Mouse (Mus musculus): Measurements from ENCODE around the gene Svs6. TPM values are rescaled to one million over a fixed set of nuclear protein-coding genes. Genes with fewer than 3 reads are reported as not detected.
A peak's percentile ranks its signal among the peaks of the same experiment; 100 is the strongest.

The Svs6 gene
- polyA plus RNA-seq, 1 experiment from 2014 or later: not detected

- CTCF ChIA-PET: interaction anchor here (3.2 kb wide), 1 partner anchor 36 kb away, joined by 11 read pairs; the partner anchor contains the start of gene Slpi
- H3K27me3 ChIP-seq: no peaks in the 10 kb centered on the region
- POLR2A ChIA-PET: no interaction called here
- ATAC-seq (no peak), DNase-seq (ENCODE audit: low read depth, low spot score) (no peak)
- TF ChIP-seq CTCF (IDR thresholded peaks at IDR 0.05): no peak
- in situ Hi-C loops (cut with MboI; ENCODE audit: low pct_unique_long_range_greater_than_20kb): loop anchor here (5.0 kb wide), 1 partner anchor 34 kb away; the partner anchor contains the start of gene Slpi
Observed at GRCm38 (mm10) chr2:164353356-164353755, 36.8 kb downstream of the Svs6 start.

- no peak for TF ChIP-seq CTCF (IDR thresholded peaks at IDR 0.05)
Observed at GRCm38 (mm10) chr2:164356177-164356967, 39.8 kb downstream of the Svs6 start.

GRCm38 (mm10) chr2:164358373-164358772 lies 41.8 kb downstream of the Svs6 start:
- ChIA-PET CTCF (interaction anchor here (1.4 kb wide), 1 partner anchor 31 kb away, joined by 7 read pairs; the partner anchor contains the start of gene Slpi), POLR2A (no interaction called here)
- in situ Hi-C loops (cut with MboI; ENCODE audit: low pct_unique_long_range_greater_than_20kb): no loop called here
- DNase-seq (ENCODE audit: low read depth, low spot score): no peak
- no peaks in the 10 kb centered on the region for H3K27me3 ChIP-seq
- peak; percentile 61 for TF ChIP-seq CTCF (IDR thresholded peaks at IDR 0.05)
- no peak for ATAC-seq

More at GRCm38 (mm10) chr2:164356177-164356967, 39.8 kb downstream of the Svs6 start:
- H3K27me3 ChIP-seq: no peaks in the 10 kb centered on the region
- ATAC-seq (peak; percentile 37), DNase-seq (ENCODE audit: low read depth, low spot score) (peak; percentile 49)
- CTCF ChIA-PET: interaction anchor here (1.5 to 3.2 kb wide), 3 partner anchors 28 to 33 kb away, joined by 3 to 11 read pairs (median 4); partner anchors contain the start of gene Slpi
- POLR2A ChIA-PET: no interaction called here
- in situ Hi-C loops (cut with MboI; ENCODE audit: low pct_unique_long_range_greater_than_20kb): no loop called here

- POLR2A ChIA-PET: no interaction called here
- no peak for TF ChIP-seq CTCF (IDR thresholded peaks at IDR 0.05)
- H3K27me3 ChIP-seq: no peaks in the 10 kb centered on the region
- peak; percentile 84 for DNase-seq (ENCODE audit: low read depth, low spot score)
- CTCF ChIA-PET: interaction anchor here (0.7 to 1.6 kb wide), 2 partner anchors 28 to 51 kb away, joined by 3 to 5 read pairs; no protein-coding TSS in a partner anchor
- peak; percentile 45 for ATAC-seq
- in situ Hi-C loops (cut with MboI; ENCODE audit: low pct_unique_long_range_greater_than_20kb): no loop called here
Observed at GRCm38 (mm10) chr2:164359031-164359430, 42.5 kb downstream of the Svs6 start.

GRCm38 (mm10) chr2:164359668-164360067 lies 43.1 kb downstream of the Svs6 start:
- no peak for TF ChIP-seq CTCF (IDR thresholded peaks at IDR 0.05)
- in situ Hi-C loops (cut with MboI; ENCODE audit: low pct_unique_long_range_greater_than_20kb): no loop called here

GRCm38 (mm10) chr2:164360974-164361657 lies 44.6 kb downstream of the Svs6 start:
- in situ Hi-C loops (cut with MboI; ENCODE audit: low pct_unique_long_range_greater_than_20kb): no loop called here
- no peaks in the 10 kb centered on the region for H3K27me3 ChIP-seq
- no peak for TF ChIP-seq CTCF (IDR thresholded peaks at IDR 0.05)
- ATAC-seq (no peak), DNase-seq (ENCODE audit: low read depth, low spot score) (no peak)
- CTCF ChIA-PET: interaction anchor here (1.5 kb wide), 1 partner anchor 181 kb away, joined by 4 read pairs; no protein-coding TSS in a partner anchor
- POLR2A ChIA-PET: no interaction called here

More at GRCm38 (mm10) chr2:164359668-164360067, 43.1 kb downstream of the Svs6 start:
- DNase-seq (ENCODE audit: low read depth, low spot score): no peak
- CTCF ChIA-PET: interaction anchor here (1.1 to 1.6 kb wide), 2 partner anchors 25 to 27 kb away, joined by 3 to 5 read pairs; no protein-coding TSS in a partner anchor
- no peak for ATAC-seq
- H3K27me3 ChIP-seq: no peaks in the 10 kb centered on the region
- POLR2A ChIA-PET: no interaction called here

GRCm38 (mm10) chr2:164366947-164367346 lies 50.4 kb downstream of the Svs6 start:
- ChIA-PET POLR2A (no interaction called here), CTCF (no interaction called here)
- in situ Hi-C loops (cut with MboI; ENCODE audit: low pct_unique_long_range_greater_than_20kb): no loop called here
- TF ChIP-seq CTCF (IDR thresholded peaks at IDR 0.05): no peak
- ATAC-seq: no peak
- no peaks in the 10 kb centered on the region for H3K27me3 ChIP-seq
- DNase-seq (ENCODE audit: low read depth, low spot score): no peak

Other genes with a start within 250 kb of the Svs6 start
- 28.8 TPM for gene Stk4, start 246.4 kb upstream of the Svs6 start, polyA plus RNA-seq (2021)
- gene Tomm34, start 245.6 kb upstream of the Svs6 start, polyA plus RNA-seq (2021): 58.3 TPM
- gene Kcns1, start 145.6 kb upstream of the Svs6 start, polyA plus RNA-seq (2021): not detected
- gene Wfdc5, start 134.0 kb upstream of the Svs6 start, polyA plus RNA-seq (2021): 0.05 TPM
- gene Wfdc12, start 126.1 kb upstream of the Svs6 start, polyA plus RNA-seq (2021): not detected
- gene Wfdc15a, start 116.6 kb upstream of the Svs6 start, polyA plus RNA-seq (2021): not detected
- gene Wfdc15b, start 95.1 kb upstream of the Svs6 start, polyA plus RNA-seq (2021): not detected
- gene Svs2, start 78.3 kb upstream of the Svs6 start, polyA plus RNA-seq (2021): not detected
- gene Svs3b, start 60.1 kb upstream of the Svs6 start, polyA plus RNA-seq (2021): not detected
- not detected for gene Svs4, start 38.3 kb upstream of the Svs6 start, polyA plus RNA-seq (2021)
- gene Svs3a, start 27.5 kb upstream of the Svs6 start, polyA plus RNA-seq (2021): not detected
- not detected for gene Svs5, start 16.0 kb downstream of the Svs6 start, polyA plus RNA-seq (2021)
- gene Slpi, start 72.3 kb downstream of the Svs6 start, polyA plus RNA-seq (2021): 149 TPM
- 0.06 TPM for gene Rbpjl, start 86.4 kb downstream of the Svs6 start, polyA plus RNA-seq (2021)
- 0.10 TPM for gene Matn4, start 88.4 kb downstream of the Svs6 start, polyA plus RNA-seq (2021)
- gene Sdc4, start 127.1 kb downstream of the Svs6 start, polyA plus RNA-seq (2021): 672 TPM
- 55.1 TPM for gene Sys1, start 140.2 kb downstream of the Svs6 start, polyA plus RNA-seq (2021)
- 18.5 TPM for gene Gm20458, start 144.2 kb downstream of the Svs6 start, polyA plus RNA-seq (2021)
- gene Trp53tg5, start 157.0 kb downstream of the Svs6 start, polyA plus RNA-seq (2021): 0.39 TPM
- 48.8 TPM for gene Dbndd2, start 169.4 kb downstream of the Svs6 start, polyA plus RNA-seq (2021)
- gene Pigt, start 180.8 kb downstream of the Svs6 start, polyA plus RNA-seq (2021): 136 TPM
- gene Wfdc2, start 245.7 kb downstream of the Svs6 start, polyA plus RNA-seq (2021): 0.15 TPM